Mouse (Mus musculus) forebrain, embryonic 10.5 days (tissue): ENCODE data around the gene Atf7. TPM values are rescaled to one million over a fixed set of nuclear protein-coding genes. Genes with fewer than 3 reads are reported as not detected.

Experiments
- DNase-seq: peaks from one replicate; pipeline ENCODE4 v3.0.0-alpha.2; 2017; ENCODE audit warnings: low spot score; ENCODE audit errors: extremely low spot score
- H3K27ac ChIP-seq: fragments of 300-500 bp; sonication (generic); 2 replicates; pipeline ENCODE4 v1.5.1; 2016; ENCODE audit warnings: mild to moderate bottlenecking
- H3K27me3 ChIP-seq: fragments of 300-500 bp; sonication (generic); 2 replicates; pipeline ENCODE4 v1.6.1; 2016; ENCODE audit warnings: mild to moderate bottlenecking; ENCODE audit not compliant: poor library complexity, severe bottlenecking
- H3K36me3 ChIP-seq: fragments of 300-500 bp; sonication (generic); replicated peaks from 2 replicates; pipeline ENCODE4 v1.6.1; 2016; ENCODE audit warnings: mild to moderate bottlenecking, moderate library complexity
- H3K4me1 ChIP-seq: fragments of 300-500 bp; sonication (generic); 2 replicates; pipeline ENCODE4 v1.6.1; 2016
- H3K4me3 ChIP-seq: fragments of 300-500 bp; sonication (generic); 2 replicates; pipeline ENCODE4 v1.5.1; 2016; ENCODE audit warnings: mild to moderate bottlenecking, moderate library complexity
- H3K9me3 ChIP-seq: fragments of 300-500 bp; sonication (generic); 2 replicates; pipeline ENCODE4 v1.6.1; 2016; ENCODE audit warnings: mild to moderate bottlenecking, moderate library complexity
- WGBS: fragments of 180-500 bp; shearing (Covaris S2); methylation state at CpG from one replicate; pipeline ENCODE4 v1.1.7; 2016; 5-methylcytosine and 5-hydroxymethylcytosine counted together
- polyA plus RNA-seq: library from polyadenylated mRNA; unstranded; fragments of >200 nt; fragmentation: Nextera tagmentation; extraction: Ambion mirVana; gene quantifications from 2 replicates; pipeline ENCODE4 v1.2.1, GENCODE M21; 2016

Gene Atf7
- polyA plus RNA-seq, 1 experiment from 2014 or later = 19.2 TPM

- WGBS = 86% methylated on average over 2 of the region's 2 CpGs
- H3K4me1 ChIP-seq = peaks cover 29% of the 10 kb centered on the region
- peaks cover 64% of the 10 kb centered on the region for H3K36me3 ChIP-seq
Measured at GRCm38 (mm10) chr15:102506464-102506830, 118.8 kb downstream of the Atf7 start.

GRCm38 (mm10) chr15:102505770-102506463 is 119.3 kb downstream of the Atf7 start:
- Histone ChIP-seq H3K9me3 (no peaks in the 10 kb centered on the region), H3K27ac (no peak overlapping the region), H3K36me3 (peaks cover 69% of the 10 kb centered on the region), H3K27me3 (no peaks in the 10 kb centered on the region), H3K4me3 (no peak overlapping the region), H3K4me1 (peaks cover 24% of the 10 kb centered on the region)
- WGBS = 92% methylated on average over 9 of the region's 9 CpGs
- DNase-seq = no peak

More at GRCm38 (mm10) chr15:102506464-102506830, 118.8 kb downstream of the Atf7 start:
- H3K4me3 ChIP-seq = no peak overlapping the region
- H3K9me3 ChIP-seq = no peaks in the 10 kb centered on the region
- no peaks in the 10 kb centered on the region for H3K27me3 ChIP-seq
- H3K27ac ChIP-seq = no peak overlapping the region
- DNase-seq = no peak

- Histone ChIP-seq H3K9me3 (no peaks in the 10 kb centered on the region), H3K4me1 (peaks cover 17% of the 10 kb centered on the region), H3K36me3 (peaks cover 76% of the 10 kb centered on the region), H3K27me3 (no peaks in the 10 kb centered on the region), H3K4me3 (no peak overlapping the region), H3K27ac (no peak overlapping the region)
- DNase-seq = no peak
- 83% methylated on average over 12 of the region's 12 CpGs for WGBS
Measured at GRCm38 (mm10) chr15:102505073-102505769, 120.0 kb downstream of the Atf7 start.

GRCm38 (mm10) chr15:102503924-102504782 is 121.1 kb downstream of the Atf7 start:
- Histone ChIP-seq H3K4me3 (no peak overlapping the region), H3K9me3 (no peaks in the 10 kb centered on the region), H3K4me1 (peaks cover 6% of the 10 kb centered on the region), H3K27me3 (no peaks in the 10 kb centered on the region), H3K27ac (no peak overlapping the region), H3K36me3 (peaks cover 87% of the 10 kb centered on the region)
- no peak for DNase-seq
- WGBS = 93% methylated on average over 9 of the region's 9 CpGs

- Histone ChIP-seq H3K4me1 (peaks cover 4% of the 10 kb centered on the region; the same call in 1 of the 2 replicates), H3K27ac (no peak within 1 kb of the TSS), H3K4me3 (no peak within 1 kb of the TSS), H3K9me3 (no peaks in the 10 kb centered on the region), H3K36me3 (peaks cover 93% of the 10 kb centered on the region), H3K27me3 (no peaks in the 10 kb centered on the region)
- 88% methylated on average over 1 of the region's 1 CpGs for WGBS
- no peak for DNase-seq
Measured at GRCm38 (mm10) chr15:102503447-102503846, 121.8 kb downstream of the Atf7 start, which contains the start of gene Gm10337. Gene Gm10337, plus strand, starts transcription at chr15:102503722.

- WGBS = 87% methylated on average over 9 of the region's 9 CpGs
- no peaks in the 10 kb centered on the region for H3K27me3 ChIP-seq
- no peak for DNase-seq
- H3K4me3 ChIP-seq = no peak overlapping the region
- no peak overlapping the region for H3K27ac ChIP-seq
- H3K36me3 ChIP-seq = peaks cover 97% of the 10 kb centered on the region
- H3K4me1 ChIP-seq = peaks cover 4% of the 10 kb centered on the region; the same call in 1 of the 2 replicates
- no peaks in the 10 kb centered on the region for H3K9me3 ChIP-seq
Measured at GRCm38 (mm10) chr15:102502254-102502840, 122.9 kb downstream of the Atf7 start.

GRCm38 (mm10) chr15:102501084-102501814 is 124.0 kb downstream of the Atf7 start:
- DNase-seq = no peak
- Histone ChIP-seq H3K27ac (no peak overlapping the region), H3K27me3 (no peaks in the 10 kb centered on the region), H3K36me3 (peaks cover 98% of the 10 kb centered on the region), H3K4me3 (no peak overlapping the region), H3K4me1 (peaks cover 4% of the 10 kb centered on the region; the same call in 1 of the 2 replicates), H3K9me3 (no peaks in the 10 kb centered on the region)
- WGBS = 92% methylated on average over 19 of the region's 19 CpGs

- Histone ChIP-seq H3K27me3 (no peaks in the 10 kb centered on the region), H3K27ac (no peak overlapping the region), H3K4me3 (no peak overlapping the region), H3K36me3 (peaks cover 99% of the 10 kb centered on the region), H3K9me3 (no peaks in the 10 kb centered on the region), H3K4me1 (peaks cover 4% of the 10 kb centered on the region; the same call in 1 of the 2 replicates)
- no peak for DNase-seq
- 91% methylated on average over 5 of the region's 5 CpGs for WGBS
Measured at GRCm38 (mm10) chr15:102500479-102500878, 124.8 kb downstream of the Atf7 start.

- no peaks in the 10 kb centered on the region for H3K9me3 ChIP-seq
- no peak for DNase-seq
- peaks cover 99% of the 10 kb centered on the region for H3K36me3 ChIP-seq
- H3K4me3 ChIP-seq = no peak overlapping the region
- no peak overlapping the region for H3K27ac ChIP-seq
- WGBS = 91% methylated on average over 6 of the region's 6 CpGs
- H3K4me1 ChIP-seq = no peaks in the 10 kb centered on the region
- H3K27me3 ChIP-seq = no peaks in the 10 kb centered on the region
Measured at GRCm38 (mm10) chr15:102499851-102500250, 125.4 kb downstream of the Atf7 start.

- H3K27ac ChIP-seq = no peak overlapping the region
- no peak overlapping the region for H3K4me3 ChIP-seq
- H3K4me1 ChIP-seq = no peaks in the 10 kb centered on the region
- no peaks in the 10 kb centered on the region for H3K9me3 ChIP-seq
- WGBS = 78% methylated on average over 3 of the region's 3 CpGs
- H3K36me3 ChIP-seq = peaks cover 99% of the 10 kb centered on the region
- DNase-seq = no peak
- no peaks in the 10 kb centered on the region for H3K27me3 ChIP-seq
Measured at GRCm38 (mm10) chr15:102499370-102499769, 125.9 kb downstream of the Atf7 start.

- Histone ChIP-seq H3K4me3 (no peak overlapping the region), H3K4me1 (no peaks in the 10 kb centered on the region), H3K27me3 (no peaks in the 10 kb centered on the region), H3K36me3 (peaks cover 99% of the 10 kb centered on the region), H3K27ac (no peak overlapping the region), H3K9me3 (no peaks in the 10 kb centered on the region)
- no peak for DNase-seq
- 86% methylated on average over 3 of the region's 3 CpGs for WGBS
Measured at GRCm38 (mm10) chr15:102498322-102498721, 126.9 kb downstream of the Atf7 start.

- 79% methylated on average over 1 of the region's 1 CpGs for WGBS
- Histone ChIP-seq H3K4me1 (no peaks in the 10 kb centered on the region), H3K27me3 (no peaks in the 10 kb centered on the region), H3K36me3 (peaks cover 100% of the 10 kb centered on the region), H3K4me3 (no peak overlapping the region), H3K9me3 (no peaks in the 10 kb centered on the region), H3K27ac (no peak overlapping the region)
- DNase-seq = no peak
Measured at GRCm38 (mm10) chr15:102487664-102488063, 137.6 kb downstream of the Atf7 start.
